Mouse (Mus musculus) gonadal fat pad, adult 2 months (tissue): Measurements from ENCODE around the gene Aarsd1. TPM values are rescaled to one million over a fixed set of nuclear protein-coding genes. Genes with fewer than 3 reads are reported as not detected.
"Not testable (repeated sequence)": the region's sequence is repeated elsewhere in the genome, so short reads cannot be mapped to it uniquely, and the experiment has no call there.

ENCODE experiments used
- DNase-seq: peaks from one replicate; pipeline ENCODE4 v3.0.0-alpha.2; 2012; ENCODE audit warnings: low read depth
- polyA plus RNA-seq: library from polyadenylated mRNA; depleted of rRNA; stranded (reverse); fragments of >200 nt; gene quantifications from 2 replicates; pipeline ENCODE4 v1.2.3, GENCODE M21; 2012; rRNA removed

Gene Aarsd1
- polyA plus RNA-seq, 1 experiment: 33.7 TPM

DNA sequence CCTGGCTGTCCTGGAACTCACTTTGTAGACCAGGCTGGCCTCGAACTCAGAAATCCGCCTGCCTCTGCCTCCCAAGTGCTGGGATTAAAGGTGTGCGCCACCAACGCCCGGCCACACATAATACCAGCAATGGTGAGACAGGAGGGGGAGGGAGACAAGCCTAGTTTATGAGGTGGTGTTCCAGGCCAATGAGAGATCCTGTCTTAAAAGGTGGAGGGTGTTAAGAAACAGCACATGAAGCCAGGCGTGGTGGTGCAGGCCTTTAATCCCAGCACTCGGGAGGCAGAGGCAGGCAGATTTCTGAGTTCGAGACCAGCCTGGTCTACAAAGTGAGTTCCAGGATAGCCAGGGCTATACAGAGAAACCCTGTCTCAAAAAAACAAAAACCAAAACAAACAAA lies 39.2 kb downstream of the Aarsd1 start:
- not testable (repeated sequence) for DNase-seq

DNA sequence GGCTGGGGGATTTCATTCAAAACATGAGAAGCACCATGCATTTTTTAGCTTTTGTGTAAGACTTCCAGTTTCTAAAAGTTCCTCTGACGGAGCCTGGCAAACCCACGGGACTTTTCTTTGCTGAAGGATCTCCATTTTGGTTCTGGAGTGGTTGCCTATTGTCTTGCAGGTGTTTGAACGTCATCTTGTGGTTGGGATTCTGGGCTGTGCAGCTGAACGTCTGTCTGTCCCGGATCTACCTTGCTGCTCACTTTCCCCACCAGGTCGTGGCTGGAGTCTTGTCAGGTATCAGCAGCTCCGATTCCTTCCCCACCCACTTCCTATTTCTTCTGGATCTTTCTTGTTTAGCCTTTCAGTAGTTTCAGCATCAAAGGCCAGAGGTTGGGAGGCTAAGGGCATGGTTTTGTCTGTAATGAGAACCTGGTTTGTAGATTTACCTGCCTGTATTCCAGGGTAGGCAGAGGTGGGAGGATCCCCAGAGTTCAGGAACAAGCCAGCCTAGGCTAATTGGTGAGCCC lies 42.9 kb downstream of the Aarsd1 start:
- DNase-seq: no peak

DNA sequence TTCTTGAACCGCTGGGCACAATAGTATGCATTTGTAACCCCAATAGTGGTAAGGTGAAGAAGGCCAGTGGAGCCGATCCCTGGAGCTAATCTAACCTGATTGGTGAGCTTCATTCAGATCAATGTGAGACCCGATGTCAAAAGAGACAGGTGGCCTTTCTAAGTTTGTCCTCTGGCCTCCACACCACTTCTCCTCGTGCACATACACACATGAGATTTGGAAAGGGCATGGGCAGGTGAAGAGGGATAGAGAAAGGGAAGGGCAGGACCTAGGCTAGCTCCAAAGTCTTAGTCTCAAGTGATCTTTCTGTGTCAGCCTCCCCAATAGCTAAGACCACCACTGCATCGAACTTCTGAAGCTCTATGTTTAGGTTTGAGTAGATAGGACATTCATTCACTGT lies 47.3 kb downstream of the Aarsd1 start:
- DNase-seq: no peak

DNA sequence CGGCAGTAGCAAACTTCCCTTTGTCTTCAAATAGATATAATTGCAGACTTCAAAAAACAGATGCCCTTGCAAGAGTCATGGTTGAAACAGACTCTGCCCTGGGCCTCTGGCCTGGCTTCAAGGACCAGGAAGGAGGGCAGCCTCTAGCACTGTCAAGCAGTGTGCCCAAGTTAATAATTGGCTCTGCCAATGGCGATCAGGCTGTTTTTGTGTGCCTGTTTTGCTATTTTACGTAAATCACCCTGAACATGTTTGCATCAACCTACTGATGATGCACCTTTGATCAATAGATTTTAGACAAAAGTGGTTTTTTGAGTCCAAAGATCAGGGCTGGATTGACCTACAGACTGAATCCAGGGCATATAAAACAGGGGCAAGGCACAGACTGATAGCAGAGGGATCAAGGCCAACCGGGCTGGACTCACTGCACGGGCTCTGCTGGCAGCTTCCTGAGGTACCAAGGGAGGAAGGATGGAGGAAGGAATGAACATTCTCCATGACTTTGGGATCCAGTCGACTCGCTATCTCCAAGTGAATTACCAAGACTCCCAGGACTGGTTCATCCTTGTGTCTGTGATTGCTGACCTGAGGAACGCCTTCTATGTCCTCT lies 50.0 kb downstream of the Aarsd1 start, which contains the start of gene G6pc:
Gene G6pc, plus strand, starts transcription at position 236 of the 610 bp plus-strand sequence.
- DNase-seq: no peak

DNA sequence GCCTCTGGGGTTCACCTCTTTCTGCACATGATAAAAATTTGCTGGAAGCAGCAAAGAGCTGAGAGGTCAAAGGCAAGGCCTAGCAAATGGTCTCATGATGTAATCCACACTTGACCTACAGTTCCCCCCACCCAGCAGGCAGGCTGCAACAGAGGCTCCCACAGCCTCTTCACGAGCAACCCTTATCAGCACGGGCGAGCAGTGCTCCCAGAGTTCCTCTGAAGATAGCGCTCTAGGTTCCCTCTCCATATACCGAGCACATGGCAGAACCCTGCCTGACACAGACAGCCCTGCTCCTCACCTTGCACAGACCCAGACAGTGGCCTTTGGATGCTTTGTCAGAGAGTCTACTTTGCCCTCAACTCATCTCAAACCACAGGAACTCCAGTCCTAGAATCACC lies 52.9 kb downstream of the Aarsd1 start:
- DNase-seq: no peak

DNA sequence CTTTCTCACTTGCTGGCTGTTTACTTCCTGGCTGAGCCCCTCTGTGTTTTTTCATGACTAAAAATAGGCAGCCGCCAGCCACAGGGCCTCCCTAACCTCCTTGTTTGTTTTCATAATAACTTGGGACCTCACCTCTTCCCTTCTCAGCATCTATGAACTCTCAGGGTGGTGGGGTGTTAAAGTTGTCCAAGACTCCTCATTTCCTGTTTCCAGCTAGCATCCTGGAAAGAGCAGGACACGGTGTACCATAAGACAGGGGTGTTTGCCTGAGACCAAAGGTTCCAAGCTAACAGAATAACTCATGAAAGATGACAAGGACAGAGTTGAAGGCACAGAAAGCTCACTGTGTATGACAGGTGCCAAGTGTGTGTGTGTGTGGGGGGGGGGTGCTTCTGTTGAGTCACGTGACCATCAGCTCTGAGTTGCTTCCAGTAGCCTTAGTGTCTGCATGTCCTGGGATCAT lies 56.7 kb downstream of the Aarsd1 start:
- no peak for DNase-seq

DNA sequence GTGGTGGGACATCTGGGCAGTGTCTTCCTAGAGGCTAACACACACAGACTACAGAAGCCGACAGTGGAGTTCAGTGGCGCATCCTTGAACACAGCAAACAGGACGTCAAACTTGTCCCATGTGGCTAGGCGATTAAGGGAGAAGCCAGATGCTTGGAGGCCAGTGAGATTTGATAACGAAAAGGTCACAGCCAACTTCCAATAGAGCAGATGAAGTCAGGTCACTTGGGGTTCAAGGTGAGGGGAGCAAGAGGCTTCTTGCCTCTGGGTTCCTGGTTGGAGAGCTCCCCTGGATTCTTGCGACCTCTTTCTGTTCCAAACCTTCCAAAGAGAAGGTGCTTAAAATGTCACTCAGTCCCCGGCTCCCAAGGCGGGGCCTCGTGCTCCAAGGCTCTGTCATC lies 57.6 kb downstream of the Aarsd1 start:
- no peak for DNase-seq

DNA sequence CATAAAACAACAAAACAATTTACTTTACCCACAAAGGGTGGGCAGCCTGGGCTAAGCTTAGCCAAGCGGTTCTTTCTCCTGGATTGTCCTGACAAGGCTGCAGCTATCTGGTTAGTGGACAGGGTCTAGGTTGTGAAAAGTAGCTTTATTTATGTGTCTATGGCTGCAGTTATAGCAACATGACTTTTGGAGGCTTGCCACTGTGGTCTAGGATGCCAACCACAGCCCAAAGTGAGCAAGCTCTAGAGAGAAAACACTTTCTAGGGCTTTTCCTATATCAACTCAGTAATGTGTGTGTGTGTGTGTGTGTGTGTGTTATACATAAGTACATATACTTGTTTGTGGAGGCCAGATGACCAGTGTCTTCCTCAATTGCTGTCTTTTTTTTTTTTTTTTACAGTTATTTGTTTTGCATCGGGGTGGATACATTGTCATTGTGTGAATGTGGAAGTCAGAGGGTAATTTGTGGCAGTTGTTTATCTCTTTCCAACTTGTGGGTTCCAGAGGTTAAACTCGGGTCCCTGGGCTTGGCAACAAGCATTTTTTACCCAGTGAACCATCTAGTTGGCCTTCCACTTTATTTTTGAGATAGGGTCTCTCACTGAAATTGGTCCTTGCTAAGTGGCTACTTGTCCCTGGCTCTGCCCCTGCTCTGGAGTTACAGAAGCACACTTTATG lies 59.8 kb downstream of the Aarsd1 start:
- DNase-seq: no peak

Other genes starting within 250 kb of the Aarsd1 start
- 3.7 and 4.1 TPM in 2 replicates for gene Cntnap1, start 247.1 kb downstream of the Aarsd1 start, polyA plus RNA-seq
- 22.7 and 28.6 TPM in 2 replicates for gene Plekhh3, start 246.3 kb downstream of the Aarsd1 start, polyA plus RNA-seq
- gene Ccr10, start 242.2 kb downstream of the Aarsd1 start, polyA plus RNA-seq: 0.34 and 0.45 TPM in 2 replicates
- 39.4 and 46.5 TPM in 2 replicates for gene Ezh1, start 191.2 kb downstream of the Aarsd1 start, polyA plus RNA-seq
- 97.9 and 146 TPM in 2 replicates for gene Ramp2, start 171.6 kb downstream of the Aarsd1 start, polyA plus RNA-seq
- gene Vps25, start 163.9 kb downstream of the Aarsd1 start, polyA plus RNA-seq: 99.1 and 108 TPM in 2 replicates
- gene Wnk4, start 157.0 kb downstream of the Aarsd1 start, polyA plus RNA-seq: 9.5 and 14.6 TPM in 2 replicates
- gene Cntd1, start 138.6 kb downstream of the Aarsd1 start, polyA plus RNA-seq: 0.75 and 0.88 TPM in 2 replicates
- gene Coa3, start 138.5 kb downstream of the Aarsd1 start, polyA plus RNA-seq: 157 and 167 TPM in 2 replicates
- 122 and 158 TPM in 2 replicates for gene Becn1, start 115.3 kb downstream of the Aarsd1 start, polyA plus RNA-seq
- gene Psme3, start 101.4 kb downstream of the Aarsd1 start, polyA plus RNA-seq: 51.5 and 57.8 TPM in 2 replicates
- 3.2 and 3.6 TPM in 2 replicates for gene Aoc2, start 92.6 kb downstream of the Aarsd1 start, polyA plus RNA-seq
- gene Aoc3, start 87.0 kb downstream of the Aarsd1 start, polyA plus RNA-seq: 306 and 337 TPM in 2 replicates
- gene G6pc, start 50.1 kb downstream of the Aarsd1 start, polyA plus RNA-seq: 0.32 and 0.80 TPM in 2 replicates
- 0.19 and 0.34 TPM in 2 replicates for gene Gm27029, start 7.2 kb upstream of the Aarsd1 start, polyA plus RNA-seq
- gene Rundc1, start 7.5 kb upstream of the Aarsd1 start, polyA plus RNA-seq: 25.6 and 26.5 TPM in 2 replicates
- gene Ptges3l, start 7.7 kb upstream of the Aarsd1 start, polyA plus RNA-seq: 12.3 and 15.3 TPM in 2 replicates
- 406 and 583 TPM in 2 replicates for gene Rpl27, start 24.7 kb upstream of the Aarsd1 start, polyA plus RNA-seq
- 45.9 and 61.9 TPM in 2 replicates for gene Ifi35, start 30.8 kb upstream of the Aarsd1 start, polyA plus RNA-seq
- gene Rnd2, start 47.4 kb upstream of the Aarsd1 start, polyA plus RNA-seq: 16.3 and 21.6 TPM in 2 replicates
- gene Vat1, start 48.6 kb upstream of the Aarsd1 start, polyA plus RNA-seq: 140 and 168 TPM in 2 replicates
- gene Brca1, start 134.3 kb upstream of the Aarsd1 start, polyA plus RNA-seq: 0.39 and 0.46 TPM in 2 replicates
- 96.8 and 109 TPM in 2 replicates for gene Nbr1, start 134.5 kb upstream of the Aarsd1 start, polyA plus RNA-seq
- gene Tmem106a, start 164.6 kb upstream of the Aarsd1 start, polyA plus RNA-seq: 37.0 and 71.6 TPM in 2 replicates
- gene Gm11634, start 181.6 kb upstream of the Aarsd1 start, polyA plus RNA-seq: 0.16 TPM in 1 of 2 replicates, not detected in the other
- gene Rdm1, start 209.6 kb upstream of the Aarsd1 start, polyA plus RNA-seq: 23.7 and 25.3 TPM in 2 replicates
- 18.8 and 26.6 TPM in 2 replicates for gene Arl4d, start 247.9 kb upstream of the Aarsd1 start, polyA plus RNA-seq